Mouse (Mus musculus): Measurements from ENCODE around the gene Snx21. TPM values are rescaled to one million over a fixed set of nuclear protein-coding genes. Genes with fewer than 3 reads are reported as not detected.

The Snx21 gene
- polyA plus RNA-seq, 1 experiment from 2014 or later: 13.9 TPM

DNA sequence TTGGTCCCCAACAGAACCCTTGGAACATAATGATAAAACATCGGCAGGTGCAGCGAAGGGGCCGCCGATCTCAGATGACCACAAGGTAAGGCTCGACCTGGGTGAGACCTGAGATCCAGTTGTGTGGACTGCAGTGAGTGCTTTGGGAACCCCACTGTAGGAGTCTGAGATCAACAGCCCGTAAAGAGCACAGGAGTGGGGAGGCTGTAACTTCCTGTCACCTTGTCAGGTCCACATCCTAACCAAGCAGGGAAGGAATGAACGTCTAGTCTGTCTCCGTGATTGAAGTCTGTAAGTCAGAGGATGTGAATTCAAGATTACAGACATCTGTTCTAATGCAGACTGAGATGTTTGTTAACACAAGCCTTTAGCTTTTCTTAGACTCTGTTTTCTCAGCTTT lies 38.9 kb upstream of the Snx21 start:
- Histone ChIP-seq H3K4me2 (replicated peaks; ENCODE audit: low read depth) (peak overlapping the region; percentile 68), H3K9ac (ENCODE audit: low read length) (peak overlapping the region; percentile 97), H3K36me3 (ENCODE audit: control insufficient read depth, insufficient read depth, low read length) (no peaks in the 10 kb centered on the region), H3K27ac (replicated peaks) (peak overlapping the region; percentile 86; the same call in 1 of the 2 replicates), H3K4me1 (replicated peaks; ENCODE audit: control insufficient read depth, insufficient read depth) (no peaks in the 10 kb centered on the region), H3K9me3 (ENCODE audit: control insufficient read depth, low read length) (no peaks in the 10 kb centered on the region), H3K27me3 (ENCODE audit: control insufficient read depth, insufficient read depth, low read length) (no peaks in the 10 kb centered on the region), H3K4me3 (ENCODE audit: low read depth, low read length) (peak overlapping the region; percentile 91)
- DNase-seq (ENCODE audit: low spot score) (no peak), ATAC-seq (ENCODE audit: low FRiP score, low TSS enrichment) (no peak)
- no peak for TF ChIP-seq EP300 (optimal IDR thresholded peaks at IDR 0.05)
- no peak for TF ChIP-seq CTCF (IDR thresholded peaks at IDR 0.05; ENCODE audit: low read depth)
- 48% methylated on average over 8 of the region's 8 CpGs for WGBS

GRCm38 (mm10) chr2:164748191-164748590 lies 37.4 kb upstream of the Snx21 start:
- no peak for ATAC-seq (ENCODE audit: low FRiP score, low TSS enrichment)
- H3K9me3 ChIP-seq (ENCODE audit: control insufficient read depth, low read length): no peaks in the 10 kb centered on the region
- H3K4me2 ChIP-seq (replicated peaks; ENCODE audit: low read depth): no peak overlapping the region
- no peaks in the 10 kb centered on the region for H3K4me1 ChIP-seq (replicated peaks; ENCODE audit: control insufficient read depth, insufficient read depth)
- 83% methylated on average over 4 of the region's 4 CpGs for WGBS
- no peak overlapping the region for H3K27ac ChIP-seq (replicated peaks)
- H3K4me3 ChIP-seq (ENCODE audit: low read depth, low read length): no peak overlapping the region
- no peak for TF ChIP-seq EP300 (optimal IDR thresholded peaks at IDR 0.05)
- TF ChIP-seq CTCF (IDR thresholded peaks at IDR 0.05; ENCODE audit: low read depth): no peak
- H3K36me3 ChIP-seq (ENCODE audit: control insufficient read depth, insufficient read depth, low read length): peaks cover 7% of the 10 kb centered on the region; the same call in 1 of the 2 replicates
- H3K9ac ChIP-seq (ENCODE audit: low read length): no peak overlapping the region
- no peak for DNase-seq (ENCODE audit: low spot score)
- H3K27me3 ChIP-seq (ENCODE audit: control insufficient read depth, insufficient read depth, low read length): no peaks in the 10 kb centered on the region

- no peaks in the 10 kb centered on the region for H3K27me3 ChIP-seq (ENCODE audit: control insufficient read depth, insufficient read depth, low read length)
- DNase-seq (ENCODE audit: low spot score): no peak
- WGBS: 76% methylated on average over 6 of the region's 6 CpGs
Observed at GRCm38 (mm10) chr2:164748991-164749390, 36.6 kb upstream of the Snx21 start.

DNA sequence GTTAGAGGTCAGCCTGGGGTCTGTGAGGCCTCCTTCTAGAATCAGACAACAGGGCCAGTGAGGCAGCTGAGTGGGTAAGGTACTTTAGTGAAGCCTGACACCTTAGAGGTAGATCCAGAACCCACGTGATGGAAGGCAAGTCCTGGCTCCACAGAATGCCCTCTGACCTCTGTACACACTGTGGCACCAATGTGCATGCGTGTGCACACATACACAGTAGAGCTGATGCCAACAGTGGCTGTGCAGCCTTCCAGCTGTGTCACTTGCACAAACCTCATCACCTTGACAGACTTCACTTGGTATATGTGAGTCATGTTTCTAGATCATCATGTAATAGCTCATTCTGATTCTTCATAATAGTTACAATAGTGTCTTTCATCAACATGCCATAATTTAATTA lies 33.2 kb upstream of the Snx21 start:
- Histone ChIP-seq H3K4me2 (replicated peaks; ENCODE audit: low read depth) (no peak overlapping the region), H3K36me3 (ENCODE audit: control insufficient read depth, insufficient read depth, low read length) (peaks cover 26% of the 10 kb centered on the region), H3K27me3 (ENCODE audit: control insufficient read depth, insufficient read depth, low read length) (no peaks in the 10 kb centered on the region), H3K27ac (replicated peaks) (no peak overlapping the region), H3K9me3 (ENCODE audit: control insufficient read depth, low read length) (no peaks in the 10 kb centered on the region), H3K9ac (ENCODE audit: low read length) (no peak overlapping the region), H3K4me3 (ENCODE audit: low read depth, low read length) (no peak overlapping the region), H3K4me1 (replicated peaks; ENCODE audit: control insufficient read depth, insufficient read depth) (no peaks in the 10 kb centered on the region)
- TF ChIP-seq EP300 (optimal IDR thresholded peaks at IDR 0.05) (no peak), CTCF (IDR thresholded peaks at IDR 0.05; ENCODE audit: low read depth) (no peak)
- ATAC-seq (ENCODE audit: low FRiP score, low TSS enrichment) (peak; percentile 56; the same call in 1 of the 2 replicates), DNase-seq (ENCODE audit: low spot score) (no peak)
- WGBS: 74% methylated on average over 2 of the region's 2 CpGs

More at GRCm38 (mm10) chr2:164748991-164749390, 36.6 kb upstream of the Snx21 start:
- ATAC-seq (ENCODE audit: low FRiP score, low TSS enrichment): no peak
- no peak overlapping the region for H3K4me3 ChIP-seq (ENCODE audit: low read depth, low read length)
- no peaks in the 10 kb centered on the region for H3K9me3 ChIP-seq (ENCODE audit: control insufficient read depth, low read length)
- TF ChIP-seq CTCF (IDR thresholded peaks at IDR 0.05; ENCODE audit: low read depth): no peak
- TF ChIP-seq EP300 (optimal IDR thresholded peaks at IDR 0.05): no peak
- H3K27ac ChIP-seq (replicated peaks): no peak overlapping the region
- H3K4me1 ChIP-seq (replicated peaks; ENCODE audit: control insufficient read depth, insufficient read depth): no peaks in the 10 kb centered on the region
- no peak overlapping the region for H3K4me2 ChIP-seq (replicated peaks; ENCODE audit: low read depth)
- H3K9ac ChIP-seq (ENCODE audit: low read length): no peak overlapping the region
- peaks cover 9% of the 10 kb centered on the region; the same call in 1 of the 2 replicates for H3K36me3 ChIP-seq (ENCODE audit: control insufficient read depth, insufficient read depth, low read length)

DNA sequence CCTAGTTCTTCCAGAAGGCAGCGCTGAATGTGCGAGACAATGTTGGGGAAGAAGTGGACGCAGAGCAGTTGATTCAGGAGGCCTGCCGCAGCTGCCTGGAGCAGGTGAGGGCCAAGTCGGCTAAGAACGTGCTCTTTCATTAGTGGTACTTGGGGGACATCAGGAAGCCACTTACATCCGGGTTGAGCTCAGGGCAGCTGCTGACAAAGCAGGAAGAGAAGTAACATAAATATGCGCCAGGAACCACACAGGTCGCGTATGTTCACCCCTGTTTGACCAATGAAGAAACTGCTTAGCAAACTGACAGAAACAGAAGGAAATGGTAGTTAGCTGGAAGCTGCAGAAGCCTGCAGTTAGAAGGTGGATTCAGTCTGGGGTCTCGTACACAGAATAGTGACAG lies 31.5 kb upstream of the Snx21 start:
- WGBS: 72% methylated on average over 11 of the region's 11 CpGs
- ATAC-seq (ENCODE audit: low FRiP score, low TSS enrichment) (no peak), DNase-seq (ENCODE audit: low spot score) (no peak)

GRCm38 (mm10) chr2:164754800-164755199 lies 30.8 kb upstream of the Snx21 start:
- Histone ChIP-seq H3K4me3 (ENCODE audit: low read depth, low read length) (no peak overlapping the region), H3K27ac (replicated peaks) (no peak overlapping the region), H3K9ac (ENCODE audit: low read length) (no peak overlapping the region), H3K36me3 (ENCODE audit: control insufficient read depth, insufficient read depth, low read length) (peaks cover 43% of the 10 kb centered on the region), H3K9me3 (ENCODE audit: control insufficient read depth, low read length) (no peaks in the 10 kb centered on the region), H3K4me1 (replicated peaks; ENCODE audit: control insufficient read depth, insufficient read depth) (no peaks in the 10 kb centered on the region), H3K27me3 (ENCODE audit: control insufficient read depth, insufficient read depth, low read length) (no peaks in the 10 kb centered on the region), H3K4me2 (replicated peaks; ENCODE audit: low read depth) (no peak overlapping the region)
- TF ChIP-seq CTCF (IDR thresholded peaks at IDR 0.05; ENCODE audit: low read depth): no peak
- TF ChIP-seq EP300 (optimal IDR thresholded peaks at IDR 0.05): no peak
- DNase-seq (ENCODE audit: low spot score): no peak
- 79% methylated on average over 2 of the region's 2 CpGs for WGBS
- no peak for ATAC-seq (ENCODE audit: low FRiP score, low TSS enrichment)

More for the DNA sequence above, 31.5 kb upstream of the Snx21 start:
- H3K36me3 ChIP-seq (ENCODE audit: control insufficient read depth, insufficient read depth, low read length): peaks cover 40% of the 10 kb centered on the region
- H3K9me3 ChIP-seq (ENCODE audit: control insufficient read depth, low read length): no peaks in the 10 kb centered on the region
- H3K27ac ChIP-seq (replicated peaks): no peak overlapping the region
- no peaks in the 10 kb centered on the region for H3K4me1 ChIP-seq (replicated peaks; ENCODE audit: control insufficient read depth, insufficient read depth)
- no peaks in the 10 kb centered on the region for H3K27me3 ChIP-seq (ENCODE audit: control insufficient read depth, insufficient read depth, low read length)
- no peak overlapping the region for H3K9ac ChIP-seq (ENCODE audit: low read length)
- H3K4me2 ChIP-seq (replicated peaks; ENCODE audit: low read depth): no peak overlapping the region
- no peak for TF ChIP-seq CTCF (IDR thresholded peaks at IDR 0.05; ENCODE audit: low read depth)
- TF ChIP-seq EP300 (optimal IDR thresholded peaks at IDR 0.05): no peak
- no peak overlapping the region for H3K4me3 ChIP-seq (ENCODE audit: low read depth, low read length)
